Mouse (Mus musculus): ENCODE measurements around the gene Gm33543. TPM values are rescaled to one million over a fixed set of nuclear protein-coding genes. Genes with fewer than 3 reads are reported as not detected.

Gene Gm33543
- polyA plus RNA-seq, 1 experiment: not detected

GRCm38 (mm10) chr10:95836530-95837264 lies 6.0 kb downstream of the Gm33543 start:
- H3ac ChIP-seq (ENCODE audit: control insufficient read depth, insufficient read length): no peak overlapping the region
- H3K4me3 ChIP-seq: no peak overlapping the region
- no peaks in the 10 kb centered on the region for H3K36me3 ChIP-seq (ENCODE audit: control insufficient read depth, insufficient read depth)
- H3K4me2 ChIP-seq (ENCODE audit: low read depth): peak overlapping the region; percentile 1
- H3K27me3 ChIP-seq (ENCODE audit: control insufficient read depth, insufficient read depth, insufficient read length): no peaks in the 10 kb centered on the region
- no peak for TF ChIP-seq POLR2AphosphoS2 (IDR thresholded peaks at IDR 0.05; ENCODE audit: insufficient read length, low read depth)
- no peak for TF ChIP-seq CEBPB (IDR thresholded peaks at IDR 0.05; ENCODE audit: insufficient read depth, poor library complexity, severe bottlenecking)
- no peak for TF ChIP-seq USF1 (IDR thresholded peaks at IDR 0.05; ENCODE audit: low read depth)
- TF ChIP-seq MYOD1 (IDR thresholded peaks at IDR 0.05; ENCODE audit: control insufficient read depth in 1 of 3, insufficient read length in 2 of 3, low read depth in 2 of 3): no peak
- no peak for TF ChIP-seq TCF3 (IDR thresholded peaks at IDR 0.05; ENCODE audit: insufficient read length, low read depth)
- TF ChIP-seq TCF12 (IDR thresholded peaks at IDR 0.05; ENCODE audit: insufficient read depth, poor library complexity, severe bottlenecking): no peak
- TF ChIP-seq SRF (IDR thresholded peaks at IDR 0.05; ENCODE audit: control insufficient read depth, insufficient read length, low read depth): no peak
- TF ChIP-seq POLR2A (IDR thresholded peaks at IDR 0.05; ENCODE audit: insufficient read length, low read depth): no peak
- TF ChIP-seq E2F4 (IDR thresholded peaks at IDR 0.05; ENCODE audit: insufficient read depth): no peak
- no peak for TF ChIP-seq MYOG (IDR thresholded peaks at IDR 0.05; ENCODE audit: control insufficient read depth in 1 of 3, insufficient read depth in 1 of 3, insufficient read length in 2 of 3, low read depth in 2 of 3)
- TF ChIP-seq REST (IDR thresholded peaks at IDR 0.05; ENCODE audit: insufficient read depth, insufficient read length): no peak
- no peak for TF ChIP-seq MAX (IDR thresholded peaks at IDR 0.05; ENCODE audit: low read depth)
- no peaks in the 10 kb centered on the region for H3K79me2 ChIP-seq (ENCODE audit: control insufficient read depth, insufficient read depth)

DNA sequence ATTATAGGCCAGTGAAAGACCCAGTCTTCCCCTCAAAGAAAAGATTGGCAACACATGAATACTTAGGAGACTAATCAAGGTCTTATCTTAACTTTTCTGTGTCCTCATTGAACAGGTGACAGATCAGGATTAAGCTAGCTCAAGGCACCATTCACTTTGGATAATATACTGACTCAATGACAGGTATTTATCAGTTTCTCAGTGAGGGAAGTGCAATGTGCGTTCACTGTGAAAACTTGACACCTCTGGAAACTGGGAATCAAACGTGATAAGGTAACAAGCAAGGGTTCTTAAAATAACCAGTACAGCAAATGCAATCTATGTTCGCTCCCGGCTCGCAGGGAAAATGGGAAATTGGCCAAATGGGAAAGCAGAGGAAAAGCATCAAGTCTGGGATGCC lies 11.8 kb downstream of the Gm33543 start:
- no peaks in the 10 kb centered on the region for H3K27me3 ChIP-seq (ENCODE audit: control insufficient read depth, insufficient read depth, insufficient read length)
- no peak overlapping the region for H3K4me3 ChIP-seq
- no peak overlapping the region for H3K4me2 ChIP-seq (ENCODE audit: low read depth)
- no peak overlapping the region for H3ac ChIP-seq (ENCODE audit: control insufficient read depth, insufficient read length)
- H3K79me2 ChIP-seq (ENCODE audit: control insufficient read depth, insufficient read depth): no peaks in the 10 kb centered on the region
- no peak for TF ChIP-seq REST (IDR thresholded peaks at IDR 0.05; ENCODE audit: insufficient read depth, insufficient read length)
- no peak for TF ChIP-seq MYOG (IDR thresholded peaks at IDR 0.05; ENCODE audit: control insufficient read depth in 1 of 3, insufficient read depth in 1 of 3, insufficient read length in 2 of 3, low read depth in 2 of 3)
- TF ChIP-seq USF1 (IDR thresholded peaks at IDR 0.05; ENCODE audit: low read depth): no peak
- TF ChIP-seq TCF12 (IDR thresholded peaks at IDR 0.05; ENCODE audit: insufficient read depth, poor library complexity, severe bottlenecking): no peak
- TF ChIP-seq TCF3 (IDR thresholded peaks at IDR 0.05; ENCODE audit: insufficient read length, low read depth): no peak
- no peak for TF ChIP-seq CEBPB (IDR thresholded peaks at IDR 0.05; ENCODE audit: insufficient read depth, poor library complexity, severe bottlenecking)
- no peak for TF ChIP-seq SRF (IDR thresholded peaks at IDR 0.05; ENCODE audit: control insufficient read depth, insufficient read length, low read depth)
- no peak for TF ChIP-seq E2F4 (IDR thresholded peaks at IDR 0.05; ENCODE audit: insufficient read depth)
- TF ChIP-seq POLR2A (IDR thresholded peaks at IDR 0.05; ENCODE audit: insufficient read length, low read depth): no peak
- no peak for TF ChIP-seq MYOD1 (IDR thresholded peaks at IDR 0.05; ENCODE audit: control insufficient read depth in 1 of 3, insufficient read length in 2 of 3, low read depth in 2 of 3)
- TF ChIP-seq POLR2AphosphoS2 (IDR thresholded peaks at IDR 0.05; ENCODE audit: insufficient read length, low read depth): no peak
- TF ChIP-seq MAX (IDR thresholded peaks at IDR 0.05; ENCODE audit: low read depth): no peak
- no peaks in the 10 kb centered on the region for H3K36me3 ChIP-seq (ENCODE audit: control insufficient read depth, insufficient read depth)

DNA sequence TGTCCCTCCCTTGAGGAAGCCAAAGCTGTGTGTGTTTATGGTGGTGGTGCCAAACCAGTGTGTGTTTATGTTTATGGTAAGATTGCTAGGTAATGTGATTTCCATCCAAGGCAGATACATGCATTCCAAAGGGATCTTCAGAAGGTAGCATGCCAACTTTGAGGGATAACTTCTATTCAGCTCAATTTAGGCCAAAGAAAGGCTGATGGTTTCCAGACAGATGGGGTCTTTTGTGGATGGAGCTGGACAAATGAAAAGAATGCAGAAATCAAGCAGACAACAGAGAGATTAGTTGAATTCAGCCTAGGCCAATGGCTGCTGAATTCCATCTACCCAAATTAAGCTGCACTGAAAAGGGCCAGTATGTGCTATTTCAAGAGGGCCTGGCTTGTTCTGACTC lies 13.3 kb downstream of the Gm33543 start:
- no peaks in the 10 kb centered on the region for H3K27me3 ChIP-seq (ENCODE audit: control insufficient read depth, insufficient read depth, insufficient read length)
- no peak overlapping the region for H3K4me3 ChIP-seq
- TF ChIP-seq SRF (IDR thresholded peaks at IDR 0.05; ENCODE audit: control insufficient read depth, insufficient read length, low read depth) (no peak), USF1 (IDR thresholded peaks at IDR 0.05; ENCODE audit: low read depth) (no peak), MYOG (IDR thresholded peaks at IDR 0.05; ENCODE audit: control insufficient read depth in 1 of 3, insufficient read depth in 1 of 3, insufficient read length in 2 of 3, low read depth in 2 of 3) (no peak), CEBPB (IDR thresholded peaks at IDR 0.05; ENCODE audit: insufficient read depth, poor library complexity, severe bottlenecking) (no peak), TCF12 (IDR thresholded peaks at IDR 0.05; ENCODE audit: insufficient read depth, poor library complexity, severe bottlenecking) (no peak), POLR2AphosphoS2 (IDR thresholded peaks at IDR 0.05; ENCODE audit: insufficient read length, low read depth) (no peak)
- H3K36me3 ChIP-seq (ENCODE audit: control insufficient read depth, insufficient read depth): no peaks in the 10 kb centered on the region
- no peak overlapping the region for H3K4me2 ChIP-seq (ENCODE audit: low read depth)
- no peaks in the 10 kb centered on the region for H3K79me2 ChIP-seq (ENCODE audit: control insufficient read depth, insufficient read depth)
- no peak overlapping the region for H3ac ChIP-seq (ENCODE audit: control insufficient read depth, insufficient read length)

DNA sequence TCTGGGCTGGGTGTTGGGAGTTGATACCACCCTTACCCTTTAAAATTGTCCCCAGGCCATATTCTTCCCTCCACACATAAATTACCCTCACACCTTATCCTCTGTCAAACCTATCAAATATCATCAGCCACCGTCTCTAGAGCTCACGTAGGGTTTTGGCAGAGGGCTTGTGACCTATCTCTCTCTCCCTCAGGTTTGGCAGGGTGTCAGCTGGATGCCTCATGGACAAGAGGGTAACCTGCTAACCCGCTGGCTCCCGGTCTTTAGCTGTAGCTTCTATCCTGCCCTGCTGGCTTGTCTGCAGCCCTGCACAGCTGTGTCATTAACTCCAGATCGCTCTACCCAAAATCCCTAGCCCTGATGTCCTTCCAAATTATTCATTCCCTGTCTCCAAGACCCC lies 14.4 kb downstream of the Gm33543 start:
- H3K4me2 ChIP-seq (ENCODE audit: low read depth): no peak overlapping the region
- no peaks in the 10 kb centered on the region for H3K36me3 ChIP-seq (ENCODE audit: control insufficient read depth, insufficient read depth)
- TF ChIP-seq POLR2A (IDR thresholded peaks at IDR 0.05; ENCODE audit: insufficient read length, low read depth) (no peak), CEBPB (IDR thresholded peaks at IDR 0.05; ENCODE audit: insufficient read depth, poor library complexity, severe bottlenecking) (no peak), REST (IDR thresholded peaks at IDR 0.05; ENCODE audit: insufficient read depth, insufficient read length) (no peak), TCF12 (IDR thresholded peaks at IDR 0.05; ENCODE audit: insufficient read depth, poor library complexity, severe bottlenecking) (no peak), USF1 (IDR thresholded peaks at IDR 0.05; ENCODE audit: low read depth) (no peak), MYOD1 (IDR thresholded peaks at IDR 0.05; ENCODE audit: control insufficient read depth in 1 of 3, insufficient read length in 2 of 3, low read depth in 2 of 3) (no peak), POLR2AphosphoS2 (IDR thresholded peaks at IDR 0.05; ENCODE audit: insufficient read length, low read depth) (no peak), MYOG (IDR thresholded peaks at IDR 0.05; ENCODE audit: control insufficient read depth in 1 of 3, insufficient read depth in 1 of 3, insufficient read length in 2 of 3, low read depth in 2 of 3) (no peak), SRF (IDR thresholded peaks at IDR 0.05; ENCODE audit: control insufficient read depth, insufficient read length, low read depth) (no peak), MAX (IDR thresholded peaks at IDR 0.05; ENCODE audit: low read depth) (no peak), TCF3 (IDR thresholded peaks at IDR 0.05; ENCODE audit: insufficient read length, low read depth) (no peak), E2F4 (IDR thresholded peaks at IDR 0.05; ENCODE audit: insufficient read depth) (no peak)
- H3ac ChIP-seq (ENCODE audit: control insufficient read depth, insufficient read length): no peak overlapping the region
- H3K4me3 ChIP-seq: no peak overlapping the region
- H3K79me2 ChIP-seq (ENCODE audit: control insufficient read depth, insufficient read depth): no peaks in the 10 kb centered on the region
- no peaks in the 10 kb centered on the region for H3K27me3 ChIP-seq (ENCODE audit: control insufficient read depth, insufficient read depth, insufficient read length)

Data from myocyte (in vitro differentiated cells).